ENCODE assay signal across 8 mouse cellular contexts in genomic region chr7:31176886-31177763, GRCm38 (mm10). TPM values are rescaled to one million over a fixed set of nuclear protein-coding genes. Genes with fewer than 3 reads are reported as not detected.
DNase-seq lines count a peak whose midpoint lies in the region; ATAC-seq and TF ChIP-seq lines count a peak whose summit lies in the region.

No protein-coding gene starts in this region.

- TF ChIP-seq POLR2A in CH12.LX (IDR thresholded peaks at IDR 0.05; ENCODE audit: low read depth, low read length), result no peak
- no peak for TF ChIP-seq POLR2A in brain, embryonic 14.5 days (IDR thresholded peaks at IDR 0.05; ENCODE audit: borderline replicate concordance, extremely low read depth, insufficient read depth, insufficient read length, poor library complexity, severe bottlenecking)
- no peak for TF ChIP-seq POLR2A in embryonic fibroblast, embryonic 13.5 days (IDR thresholded peaks at IDR 0.05; ENCODE audit: low read depth, low read length)

- peak; percentile 68 for ATAC-seq in heart, embryonic 12.5 days (ENCODE audit: insufficient number of reproducible peaks, low FRiP score)
- peak; percentile 79; the same call in 1 of the 2 replicates for ATAC-seq in kidney, embryonic 15.5 days (replicated peaks; ENCODE audit: low FRiP score)
- peak; percentile 67 for ATAC-seq in monocyte, adult 5-6 weeks (replicated peaks; ENCODE audit: insufficient number of reproducible peaks, low FRiP score, low TSS enrichment, poor library complexity, severe bottlenecking)
- ATAC-seq in stomach, embryonic 14.5 days (ENCODE audit: insufficient number of reproducible peaks, insufficient read depth, low FRiP score, low read depth), result peak; percentile 66; the same call in 1 of the 2 replicates

- peak overlapping the region; percentile 54 for H3K4me2 ChIP-seq in CH12.LX (ENCODE audit: insufficient read depth, low read depth, poor library complexity, severe bottlenecking)
- peak overlapping the region; percentile 55 for H3K4me2 ChIP-seq in heart, embryonic 12.5 days
- peak overlapping the region; percentile 48 for H3K4me2 ChIP-seq in kidney, embryonic 15.5 days
- no peak overlapping the region; the same call in 1 of the 2 replicates for H3K4me2 ChIP-seq in stomach, embryonic 14.5 days (replicated peaks; ENCODE audit: low read depth, low read length)

- no peaks in the 10 kb centered on the region for H3K79me2 ChIP-seq in CH12.LX (replicated peaks; ENCODE audit: control insufficient read depth, extremely low read depth, insufficient read depth, poor library complexity, severe bottlenecking)

- H3K27me3 ChIP-seq in CH12.LX (replicated peaks), result peaks cover 19% of the 10 kb centered on the region
- peaks cover 13% of the 10 kb centered on the region; the same call in 1 of the 2 replicates for H3K27me3 ChIP-seq in heart, embryonic 12.5 days (replicated peaks)
- peaks cover 13% of the 10 kb centered on the region for H3K27me3 ChIP-seq in kidney, embryonic 15.5 days
- H3K27me3 ChIP-seq in stomach, embryonic 14.5 days (ENCODE audit: control insufficient read depth, insufficient read depth, low read length), result no peaks in the 10 kb centered on the region

- dilution Hi-C loops in CH12.LX (cut with MboI; ENCODE audit: extremely low pct_ligation_motif_present, extremely low pct_unique_long_range_greater_than_20kb, low sequenced_read_pairs), result no loop called here

- no peak overlapping the region for H3K9ac ChIP-seq in CH12.LX (ENCODE audit: insufficient read depth, low read depth)
- H3K9ac ChIP-seq in heart, embryonic 12.5 days, result 0 out of 2 replicates have a peak overlapping the region, but pooled peaks have one; percentile 10
- no peak overlapping the region for H3K9ac ChIP-seq in kidney, embryonic 15.5 days
- H3K9ac ChIP-seq in stomach, embryonic 14.5 days (replicated peaks; ENCODE audit: low read depth, low read length), result no peak overlapping the region

- in situ Hi-C loops in CH12.LX (cut with MboI; ENCODE audit: low pct_ligation_motif_present, low pct_unique_long_range_greater_than_20kb, low sequenced_read_pairs), result loop anchor here (5.0 to 25.0 kb wide), 3 partner anchors 35 to 135 kb away; no protein-coding TSS in a partner anchor

- TF ChIP-seq CTCF in CH12.LX (conservative IDR thresholded peaks at IDR 0.05 in 1 of 2, IDR thresholded peaks at IDR 0.05 in 1 of 2; ENCODE audit: low read depth in 2 of 2, low read length in 2 of 2), result peak; percentile 91 to 95
- peak; percentile 94 for TF ChIP-seq CTCF in brain, embryonic 14.5 days (IDR thresholded peaks at IDR 0.05; ENCODE audit: borderline replicate concordance, extremely low read depth, insufficient read depth, insufficient read length)
- peak; percentile 86; the same call in 1 of the 2 replicates for TF ChIP-seq CTCF in embryonic fibroblast, embryonic 13.5 days (IDR thresholded peaks at IDR 0.05; ENCODE audit: borderline replicate concordance, insufficient read depth, low read length)

- DNase-seq in CH12.LX (ENCODE audit: extremely low read depth), result peak; percentile 78
- peak; percentile 80 for DNase-seq in brain, embryonic 14.5 days (ENCODE audit: low read depth)
- DNase-seq in liver, result peak; percentile 56

- peaks cover 15% of the 10 kb centered on the region for H3K9me3 ChIP-seq in CH12.LX (replicated peaks; ENCODE audit: low read length)
- no peaks in the 10 kb centered on the region for H3K9me3 ChIP-seq in heart, embryonic 12.5 days (replicated peaks)
- no peaks in the 10 kb centered on the region for H3K9me3 ChIP-seq in kidney, embryonic 15.5 days (replicated peaks)
- H3K9me3 ChIP-seq in stomach, embryonic 14.5 days (ENCODE audit: control insufficient read depth, low read depth, low read length), result no peaks in the 10 kb centered on the region

- 20% methylated on average over 22 of the region's 22 CpGs for WGBS in heart, embryonic 12.5 days
- WGBS in kidney, embryonic 15.5 days, result 24% methylated on average over 22 of the region's 22 CpGs
- 25% methylated on average over 22 of the region's 22 CpGs for WGBS in stomach, embryonic 14.5 days

- H3K4me1 ChIP-seq in CH12.LX (ENCODE audit: control insufficient read depth in 1 of 2, insufficient read depth in 2 of 2), result peaks cover 8 to 25% of the 10 kb centered on the region in 2 experiments; a peak in 3 of 4 replicates
- H3K4me1 ChIP-seq in embryonic fibroblast, embryonic 13.5 days (ENCODE audit: control insufficient read depth, insufficient read depth, low read length), result no peaks in the 10 kb centered on the region
- 0 out of 2 replicates have a peak, but pooled peaks cover 5% of the 10 kb centered on the region for H3K4me1 ChIP-seq in heart, embryonic 12.5 days (replicated peaks)
- H3K4me1 ChIP-seq in kidney, embryonic 15.5 days, result 0 out of 2 replicates have a peak, but pooled peaks cover 4% of the 10 kb centered on the region
- H3K4me1 ChIP-seq in stomach, embryonic 14.5 days (ENCODE audit: control insufficient read depth, insufficient read depth, low read length), result no peaks in the 10 kb centered on the region

- no peak overlapping the region for H3K27ac ChIP-seq in CH12.LX (ENCODE audit: insufficient read depth, low read depth)
- H3K27ac ChIP-seq in embryonic fibroblast, embryonic 13.5 days (ENCODE audit: insufficient read depth, low read length), result no peak overlapping the region
- H3K27ac ChIP-seq in heart, embryonic 12.5 days (ENCODE audit: poor library complexity, severe bottlenecking), result no peak overlapping the region
- H3K27ac ChIP-seq in kidney, embryonic 15.5 days, result no peak overlapping the region
- no peak overlapping the region for H3K27ac ChIP-seq in stomach, embryonic 14.5 days (ENCODE audit: low read length)

- peak; percentile 91 for TF ChIP-seq RAD21 in CH12.LX (IDR thresholded peaks at IDR 0.05; ENCODE audit: low read depth, low read length)

- no peaks in the 10 kb centered on the region for H3K36me3 ChIP-seq in CH12.LX (replicated peaks in 1 of 2; ENCODE audit: control insufficient read depth in 1 of 2, insufficient read depth in 1 of 2, low read length in 1 of 2)
- H3K36me3 ChIP-seq in heart, embryonic 12.5 days, result no peaks in the 10 kb centered on the region
- H3K36me3 ChIP-seq in kidney, embryonic 15.5 days, result no peaks in the 10 kb centered on the region
- H3K36me3 ChIP-seq in stomach, embryonic 14.5 days (ENCODE audit: control insufficient read depth, insufficient read depth, low read length), result no peaks in the 10 kb centered on the region

- H3K4me3 ChIP-seq in CH12.LX (replicated peaks in 1 of 3; ENCODE audit: low read depth in 2 of 3, low read length in 2 of 3, poor library complexity in 1 of 3), result no peak overlapping the region
- H3K4me3 ChIP-seq in embryonic fibroblast, embryonic 13.5 days (ENCODE audit: insufficient read depth, low read length), result no peak overlapping the region
- H3K4me3 ChIP-seq in heart, embryonic 12.5 days, result peak overlapping the region; percentile 20
- peak overlapping the region; percentile 29 for H3K4me3 ChIP-seq in kidney, embryonic 15.5 days (replicated peaks)
- no peak overlapping the region for H3K4me3 ChIP-seq in stomach, embryonic 14.5 days (ENCODE audit: low read depth, low read length)

- no peak for TF ChIP-seq EP300 in CH12.LX (IDR thresholded peaks at IDR 0.05; ENCODE audit: low read length)

TF ChIP-seq in CH12.LX, 34 proteins besides CTCF, POLR2A, EP300 and RAD21:
- TF ChIP-seq MEF2A (IDR thresholded peaks at IDR 0.05; ENCODE audit: borderline replicate concordance, low read depth, low read length) (no peak), ZNF384 (IDR thresholded peaks at IDR 0.05; ENCODE audit: low read depth, low read length) (no peak), UBTF (IDR thresholded peaks at IDR 0.05; ENCODE audit: low read depth, low read length) (no peak), TCF12 (IDR thresholded peaks at IDR 0.05; ENCODE audit: low read depth, low read length) (no peak), MAX (IDR thresholded peaks at IDR 0.05; ENCODE audit: low read length) (no peak), ELF1 (IDR thresholded peaks at IDR 0.05; ENCODE audit: low read depth, low read length) (0 out of 2 replicates have a peak, but pooled peaks have one; percentile 22), SMC3 (IDR thresholded peaks at IDR 0.05; ENCODE audit: low read depth, low read length) (peak; percentile 85), NRF1 (IDR thresholded peaks at IDR 0.05; ENCODE audit: low read depth, low read length) (no peak), ZMIZ1 (IDR thresholded peaks at IDR 0.05; ENCODE audit: low read depth, low read length) (no peak), USF1 (IDR thresholded peaks at IDR 0.05; ENCODE audit: low read depth, low read length) (no peak)
TF ChIP-seq in CH12.LX: peak in this region for 2.

RNA-seq across cellular contexts. Expression of gene Gramd1a, which starts 21.4 kb away (rescaled TPM):
- total RNA-seq in CH12.LX (2012; rRNA removed) (66.6 and 86.0 TPM in 2 replicates), CH12.LX (2014; rRNA removed) (45.7 and 49.5 TPM in 2 replicates)
- polyA plus RNA-seq in CH12.LX (2012; ENCODE audit: insufficient read length, low read depth), result 70.0 and 90.7 TPM in 2 replicates
- polyA plus RNA-seq in brain, embryonic 14.5 days (2012; rRNA removed), result 404 and 573 TPM in 2 replicates
- 44.3 and 53.9 TPM in 2 replicates for polyA plus RNA-seq in embryonic fibroblast, embryonic 13.5 days (2011; ENCODE audit: insufficient read length, low read depth, missing spikeins)
- polyA plus RNA-seq in heart, embryonic 12.5 days (2016; fragmentation: Nextera tagmentation; extraction: Ambion mirVana), result 63.4 and 64.6 TPM in 2 replicates
- 60.6 and 69.5 TPM in 2 replicates for polyA plus RNA-seq in kidney, embryonic 15.5 days (2015; fragmentation: Nextera tagmentation; extraction: Ambion mirVana)
- 60.2 to 141 TPM (median 71.3 TPM) in 3 replicates for total RNA-seq in monocyte, adult 5-6 weeks (2017)
- 62.1 and 63.1 TPM in 2 replicates for polyA plus RNA-seq in stomach, embryonic 14.5 days (2014; fragmentation: Nextera tagmentation; extraction: Ambion mirVana)

RNA-seq across cellular contexts. Expression of gene Scn1b, which starts 50.3 kb away (rescaled TPM):
- total RNA-seq in CH12.LX (2012; rRNA removed) (0.17 and 0.30 TPM in 2 replicates), CH12.LX (2014; rRNA removed) (not detected in 2 replicates)
- not detected in 2 replicates for polyA plus RNA-seq in CH12.LX (2012; ENCODE audit: insufficient read length, low read depth)
- polyA plus RNA-seq in brain, embryonic 14.5 days (2012; rRNA removed), result 11.2 and 12.9 TPM in 2 replicates
- 40.8 and 57.9 TPM in 2 replicates for polyA plus RNA-seq in embryonic fibroblast, embryonic 13.5 days (2011; ENCODE audit: insufficient read length, low read depth, missing spikeins)
- polyA plus RNA-seq in heart, embryonic 12.5 days (2016; fragmentation: Nextera tagmentation; extraction: Ambion mirVana), result 5.3 and 5.7 TPM in 2 replicates
- 1.4 and 2.0 TPM in 2 replicates for polyA plus RNA-seq in kidney, embryonic 15.5 days (2015; fragmentation: Nextera tagmentation; extraction: Ambion mirVana)
- total RNA-seq in monocyte, adult 5-6 weeks (2017), result 3.0 to 4.3 TPM (median 4.1 TPM) in 3 replicates
- polyA plus RNA-seq in stomach, embryonic 14.5 days (2014; fragmentation: Nextera tagmentation; extraction: Ambion mirVana), result 1.2 and 1.4 TPM in 2 replicates

Comparison
In these comparisons a context has a peak if more than half of its experiments do, and no peak if none do; other contexts are left out.
1. H3K4me3 ChIP-seq: peak in heart, embryonic 12.5 days (single experiment) and kidney, embryonic 15.5 days (single experiment); none in CH12.LX (0 of 3), embryonic fibroblast, embryonic 13.5 days (single experiment) and stomach, embryonic 14.5 days (single experiment).
2. Peak in every context shown above with its lines, with median percentiles within 50 percentile points of each other: DNase-seq, CTCF ChIP-seq and ATAC-seq.